Mouse (Mus musculus) liver, embryonic 11.5 days (tissue): Measurements from ENCODE around the gene Nfia. TPM values are rescaled to one million over a fixed set of nuclear protein-coding genes. Genes with fewer than 3 reads are reported as not detected.

Source experiments
- ATAC-seq: fragments of 200-750 bp; cut with Nextera tagmentation; replicated peaks from 2 replicates; pipeline ENCODE4 v1.8.0; 2017; ENCODE audit warnings: moderate number of reproducible peaks, mild to moderate bottlenecking, moderate TSS enrichment, moderate library complexity; ENCODE audit not compliant: low FRiP score
- DNase-seq: peaks from one replicate; pipeline ENCODE4 v3.0.0-alpha.2; 2017; ENCODE audit warnings: low spot score
- H3K27ac ChIP-seq: fragments of 300-500 bp; sonication (generic); 2 replicates; pipeline ENCODE4 v1.5.1; 2014; ENCODE audit warnings: mild to moderate bottlenecking, low read depth, low read length, control low read depth
- H3K27me3 ChIP-seq: fragments of 300-500 bp; sonication (generic); replicated peaks from 2 replicates; pipeline ENCODE4 v1.6.1; 2014; ENCODE audit warnings: low read length, mixed read lengths; ENCODE audit not compliant: control insufficient read depth, insufficient read depth
- H3K36me3 ChIP-seq: fragments of 300-500 bp; sonication (generic); 2 replicates; pipeline ENCODE4 v1.6.1; 2014; ENCODE audit warnings: mild to moderate bottlenecking, low read length, moderate library complexity, mixed read lengths; ENCODE audit not compliant: control insufficient read depth, insufficient read depth
- H3K4me1 ChIP-seq: fragments of 300-500 bp; sonication (generic); replicated peaks from 2 replicates; pipeline ENCODE4 v1.6.1; 2014; ENCODE audit warnings: low read length, mixed read lengths; ENCODE audit not compliant: control insufficient read depth, insufficient read depth
- H3K4me2 ChIP-seq: fragments of 300-500 bp; sonication (generic); 2 replicates; pipeline ENCODE4 v1.6.1; 2014; ENCODE audit warnings: mild to moderate bottlenecking, control low read depth, moderate library complexity
- H3K4me3 ChIP-seq: fragments of 300-500 bp; sonication (generic); 2 replicates; pipeline ENCODE4 v1.5.1; 2014; ENCODE audit warnings: low read depth, low read length, control low read depth
- H3K9ac ChIP-seq: fragments of 300-500 bp; sonication (generic); 2 replicates; pipeline ENCODE4 v1.6.1; 2014; ENCODE audit warnings: low read depth, low read length, control low read depth
- H3K9me3 ChIP-seq: fragments of 300-500 bp; sonication (generic); 2 replicates; pipeline ENCODE4 v1.6.1; 2016; ENCODE audit warnings: low read length, inconsistent platforms, mixed read lengths; ENCODE audit not compliant: control insufficient read depth
- WGBS: fragments of 180-500 bp; shearing (Covaris S2); extraction: QIAGEN DNeasy Blood & Tissue Kit; methylation state at CpG from one replicate; pipeline ENCODE4 v1.1.7; 2014; 5-methylcytosine and 5-hydroxymethylcytosine counted together
- polyA plus RNA-seq: library from polyadenylated mRNA; unstranded; fragments of >200 nt; fragmentation: Nextera tagmentation; extraction: Ambion mirVana; gene quantifications from 2 replicates; pipeline ENCODE4 v1.2.1, GENCODE M21; 2014

Gene Nfia
- polyA plus RNA-seq, 1 experiment from 2014 or later = 11.3 TPM

- H3K36me3 ChIP-seq = no peaks in the 10 kb centered on the region
- no peaks in the 10 kb centered on the region for H3K9me3 ChIP-seq
- peaks cover 10% of the 10 kb centered on the region for H3K4me1 ChIP-seq
- peak overlapping the region; percentile 43 for H3K9ac ChIP-seq
- H3K27me3 ChIP-seq = peaks cover 34% of the 10 kb centered on the region
- H3K4me2 ChIP-seq = peak overlapping the region; percentile 89
- DNase-seq (peak; percentile 91), ATAC-seq (peak; percentile 96)
- peak overlapping the region; percentile 60 for H3K4me3 ChIP-seq
- peak overlapping the region; percentile 70 for H3K27ac ChIP-seq
- 0% methylated on average over 25 of the region's 25 CpGs for whole genome bisulfite sequencing
These were observed 450 bp upstream of the Nfia start for GRCm38 (mm10) chr4:97772084-97772484.

- Histone ChIP-seq H3K4me1 (peaks cover 10% of the 10 kb centered on the region), H3K9me3 (no peaks in the 10 kb centered on the region), H3K4me2 (peak overlapping the region; percentile 89), H3K4me3 (peak overlapping the region; percentile 60), H3K27me3 (peaks cover 45% of the 10 kb centered on the region), H3K27ac (peak overlapping the region; percentile 21; the same call in 1 of the 2 replicates), H3K9ac (no peak overlapping the region), H3K36me3 (no peaks in the 10 kb centered on the region)
- ATAC-seq (peak; percentile 81), DNase-seq (peak; percentile 72)
- WGBS = 2% methylated on average over 14 of the region's 14 CpGs
These were observed 618 bp downstream of the Nfia start for GRCm38 (mm10) chr4:97773110-97773593.

GRCm38 (mm10) chr4:97773791-97774190, 1.3 kb downstream of the Nfia start:
- WGBS = 74% methylated on average over 2 of the region's 2 CpGs
- H3K36me3 ChIP-seq = no peaks in the 10 kb centered on the region
- peak overlapping the region; percentile 21; the same call in 1 of the 2 replicates for H3K27ac ChIP-seq
- H3K4me2 ChIP-seq = peak overlapping the region; percentile 89; the same call in 1 of the 2 replicates
- H3K9ac ChIP-seq = no peak overlapping the region
- DNase-seq (no peak), ATAC-seq (no peak)
- H3K4me3 ChIP-seq = peak overlapping the region; percentile 60; the same call in 1 of the 2 replicates
- H3K27me3 ChIP-seq = peaks cover 51% of the 10 kb centered on the region
- H3K9me3 ChIP-seq = no peaks in the 10 kb centered on the region
- peaks cover 10% of the 10 kb centered on the region for H3K4me1 ChIP-seq

- DNase-seq = no peak
- Histone ChIP-seq H3K9me3 (no peaks in the 10 kb centered on the region), H3K9ac (no peak overlapping the region), H3K4me1 (peaks cover 10% of the 10 kb centered on the region), H3K36me3 (no peaks in the 10 kb centered on the region), H3K4me3 (no peak overlapping the region), H3K4me2 (peak overlapping the region; percentile 86; the same call in 1 of the 2 replicates), H3K27ac (peak overlapping the region; percentile 62), H3K27me3 (peaks cover 58% of the 10 kb centered on the region)
- 31% methylated on average over 4 of the region's 4 CpGs for WGBS
- ATAC-seq = no peak
These were observed 2.0 kb downstream of the Nfia start for GRCm38 (mm10) chr4:97774446-97774950.

GRCm38 (mm10) chr4:97775059-97775458, 2.5 kb downstream of the Nfia start:
- peak overlapping the region; percentile 86 for H3K4me2 ChIP-seq
- no peak overlapping the region for H3K9ac ChIP-seq
- H3K4me1 ChIP-seq = peaks cover 10% of the 10 kb centered on the region
- WGBS = under 1% methylated on average over 13 of the region's 13 CpGs
- no peaks in the 10 kb centered on the region for H3K36me3 ChIP-seq
- H3K9me3 ChIP-seq = no peaks in the 10 kb centered on the region
- ATAC-seq = no peak
- peak; percentile 62 for DNase-seq
- H3K4me3 ChIP-seq = peak overlapping the region; percentile 22
- H3K27me3 ChIP-seq = peaks cover 61% of the 10 kb centered on the region
- H3K27ac ChIP-seq = peak overlapping the region; percentile 62; the same call in 1 of the 2 replicates

GRCm38 (mm10) chr4:97775494-97776265, 3.1 kb downstream of the Nfia start:
- Histone ChIP-seq H3K4me1 (peaks cover 10% of the 10 kb centered on the region), H3K4me2 (peak overlapping the region; percentile 86), H3K9me3 (no peaks in the 10 kb centered on the region), H3K9ac (no peak overlapping the region), H3K4me3 (peak overlapping the region; percentile 22), H3K36me3 (no peaks in the 10 kb centered on the region), H3K27ac (no peak overlapping the region), H3K27me3 (peaks cover 63% of the 10 kb centered on the region)
- no peak for DNase-seq
- no peak for ATAC-seq
- 1% methylated on average over 20 of the region's 20 CpGs for WGBS

- ATAC-seq = no peak
- Histone ChIP-seq H3K4me2 (peak overlapping the region; percentile 86), H3K9me3 (no peaks in the 10 kb centered on the region), H3K27ac (peak overlapping the region; percentile 78; the same call in 1 of the 2 replicates), H3K36me3 (no peaks in the 10 kb centered on the region), H3K4me1 (peaks cover 10% of the 10 kb centered on the region), H3K9ac (peak overlapping the region; percentile 67; the same call in 1 of the 2 replicates), H3K27me3 (peaks cover 64% of the 10 kb centered on the region), H3K4me3 (peak overlapping the region; percentile 71)
- DNase-seq = no peak
- 1% methylated on average over 10 of the region's 10 CpGs for WGBS
These were observed 4.0 kb downstream of the Nfia start for GRCm38 (mm10) chr4:97776388-97777080.

- ATAC-seq = peak; percentile 18; the same call in 1 of the 2 replicates
- Histone ChIP-seq H3K4me1 (peaks cover 10% of the 10 kb centered on the region), H3K36me3 (no peaks in the 10 kb centered on the region), H3K4me3 (peak overlapping the region; percentile 71), H3K9me3 (no peaks in the 10 kb centered on the region), H3K27me3 (peaks cover 64% of the 10 kb centered on the region), H3K27ac (peak overlapping the region; percentile 78), H3K9ac (peak overlapping the region; percentile 67), H3K4me2 (peak overlapping the region; percentile 86)
- under 1% methylated on average over 25 of the region's 77 CpGs for WGBS
- peak; percentile 65 for DNase-seq
These were observed 4.7 kb downstream of the Nfia start for GRCm38 (mm10) chr4:97777081-97777705.
